Mouse (Mus musculus) liver, adult 2 months (tissue): ENCODE measurements around the gene Cc2d2a.

Experiments used
- CTCF ChIP-seq: fragments of 200-500 bp; IDR thresholded peaks from 2 replicates; pipeline ENCODE4 v1.5.1; 2011; ENCODE audit warnings: low read depth, low read length, control low read depth
- POLR2A ChIP-seq: fragments of 200-500 bp; IDR thresholded peaks from 2 replicates; pipeline ENCODE4 v1.6.1; 2011; ENCODE audit warnings: low read length, control low read depth; ENCODE audit not compliant: insufficient read depth; ENCODE audit errors: extremely low read depth

DNA sequence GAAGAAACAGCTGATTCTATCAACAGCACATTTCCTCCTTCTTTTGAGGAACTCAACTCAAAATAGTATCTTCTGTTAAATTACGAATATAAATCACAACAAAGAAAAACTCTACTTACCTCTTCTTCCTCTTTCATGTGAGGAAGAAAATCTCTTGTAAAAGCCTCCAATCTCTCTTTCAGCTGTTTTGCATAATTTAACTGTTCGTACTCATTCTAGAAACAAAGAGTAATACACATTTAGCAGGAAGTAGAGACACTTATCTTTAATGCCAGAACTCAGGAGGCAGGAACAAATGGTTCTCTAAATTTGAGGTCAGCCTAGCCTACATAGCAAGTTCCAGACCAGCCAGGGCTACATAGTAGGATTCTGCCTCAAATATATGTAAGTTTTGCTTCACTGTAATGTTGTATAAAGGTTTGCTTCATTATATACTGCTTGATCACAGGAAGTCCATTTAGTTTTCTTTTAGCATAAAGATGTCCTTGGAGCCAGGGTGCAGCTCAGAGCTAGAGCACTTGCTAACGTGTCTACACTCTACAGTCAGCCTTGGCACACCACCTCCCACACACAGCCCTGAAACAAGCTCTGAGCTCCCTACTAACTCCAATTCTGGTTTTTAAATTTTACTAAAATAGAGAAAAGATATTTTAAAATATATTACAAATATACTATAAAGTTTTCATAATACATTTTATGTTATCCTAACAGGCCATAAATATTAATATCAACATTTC lies 108.6 kb downstream of the Cc2d2a start:
- TF ChIP-seq CTCF: no peak
- TF ChIP-seq POLR2A: no peak
